Mouse (Mus musculus) MEL (cell line): Measurements from ENCODE around the gene Erlin1.

Source experiments
- CHD2 ChIP-seq: IDR thresholded peaks from 2 replicates; pipeline ENCODE4 v1.6.1; 2011; ENCODE audit warnings: low read length, improper control_type of control experiment
- CTCF ChIP-seq, 3 experiments: IDR thresholded peaks in 2 of 3; conservative IDR thresholded peaks in 1 of 3; 2 replicates each; pipeline ENCODE4 v1.5.1; 2011 to 2012; ENCODE audit warnings: low read length in 3 of 3, low read depth in 2 of 3, mild to moderate bottlenecking in 2 of 3, improper control_type of control experiment in 1 of 3, inconsistent platforms in 1 of 3, mixed read lengths in 1 of 3, moderate library complexity in 1 of 3; ENCODE audit not compliant: control insufficient read depth in 1 of 3, insufficient read depth in 1 of 3, poor library complexity in 1 of 3, severe bottlenecking in 1 of 3
- E2F4 ChIP-seq: IDR thresholded peaks from 2 replicates; pipeline ENCODE4 v1.6.1; 2011; ENCODE audit warnings: low read depth, low read length, improper control_type of control experiment, borderline replicate concordance
- GABPA ChIP-seq: IDR thresholded peaks from 2 replicates; pipeline ENCODE4 v1.6.1; 2012; ENCODE audit warnings: low read depth, mild to moderate bottlenecking, inconsistent platforms, low read length, improper control_type of control experiment, moderate library complexity
- GATA1 ChIP-seq: IDR thresholded peaks from 2 replicates; pipeline ENCODE4 v1.6.1; 2011; ENCODE audit warnings: low read depth, low read length, improper control_type of control experiment
- MYC ChIP-seq: IDR thresholded peaks from 2 replicates; pipeline ENCODE4 v1.6.1; 2011; ENCODE audit warnings: low read depth, mild to moderate bottlenecking, low read length, improper control_type of control experiment, moderate library complexity
- POLR2A ChIP-seq, 2 experiments: IDR thresholded peaks; 2 replicates each; pipeline ENCODE4 v1.6.1; 2011 to 2012; ENCODE audit warnings: low read length in 2 of 2, mild to moderate bottlenecking in 2 of 2, control low read depth in 1 of 2, improper control_type of control experiment in 1 of 2, low read depth in 1 of 2, moderate library complexity in 1 of 2; ENCODE audit not compliant: control insufficient read depth in 1 of 2, insufficient read depth in 1 of 2, poor library complexity in 1 of 2
- POLR2AphosphoS2 ChIP-seq: IDR thresholded peaks from 2 replicates; pipeline ENCODE4 v1.6.1; 2011; ENCODE audit warnings: low read length, improper control_type of control experiment
- POLR2AphosphoS5 ChIP-seq: IDR thresholded peaks from 2 replicates; pipeline ENCODE4 v1.6.1; 2012; ENCODE audit warnings: low read depth, borderline replicate concordance, mild to moderate bottlenecking, inconsistent platforms, low read length, moderate library complexity, mixed read lengths
- ZC3H11A ChIP-seq: IDR thresholded peaks from 2 replicates; pipeline ENCODE4 v1.6.1; 2012; ENCODE audit warnings: low read depth, mild to moderate bottlenecking, inconsistent platforms, low read length, improper control_type of control experiment
- ZKSCAN1 ChIP-seq: IDR thresholded peaks from 2 replicates; pipeline ENCODE4 v1.6.1; 2012; ENCODE audit warnings: low read depth, mild to moderate bottlenecking, inconsistent platforms, low read length, improper control_type of control experiment, moderate library complexity
- ZMIZ1 ChIP-seq: IDR thresholded peaks from 2 replicates; pipeline ENCODE4 v1.6.1; 2012; ENCODE audit warnings: low read depth, mild to moderate bottlenecking, inconsistent platforms, low read length, improper control_type of control experiment, moderate library complexity

DNA sequence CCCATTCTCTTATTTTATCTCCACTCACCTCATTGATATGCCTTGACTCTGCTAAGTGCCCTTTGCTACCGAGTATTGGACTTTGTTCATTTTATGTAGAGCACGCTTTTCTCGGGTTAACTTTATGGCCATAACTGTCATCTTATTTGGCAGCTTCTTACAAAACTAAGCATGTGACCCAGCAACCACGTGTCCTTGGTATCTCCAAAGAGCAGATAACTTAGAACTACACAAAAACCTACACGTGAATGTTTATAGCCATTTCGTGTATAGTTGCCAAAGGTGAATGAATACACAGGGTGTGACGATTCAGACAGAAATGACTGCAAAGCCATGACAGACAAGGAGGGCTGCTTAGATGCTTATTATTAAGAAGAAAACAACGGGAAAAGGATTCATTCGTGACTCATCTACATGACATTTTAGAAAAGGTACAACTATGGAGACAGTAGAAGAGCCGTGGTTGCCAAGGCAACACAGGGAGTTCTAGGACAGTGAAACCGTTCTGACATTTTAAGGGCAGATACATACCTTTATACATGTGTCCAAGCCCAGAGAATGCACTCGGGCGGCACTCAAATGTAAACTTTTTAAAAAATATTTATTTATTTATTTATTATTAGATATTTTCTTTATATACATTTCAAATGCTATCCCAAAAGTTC is 44.5 kb downstream of the Erlin1 start:
- TF ChIP-seq GABPA (no peak), CTCF (IDR thresholded peaks at IDR 0.05 in 2 of 3, conservative IDR thresholded peaks at IDR 0.05 in 1 of 3; ENCODE audit: control insufficient read depth in 1 of 3, insufficient read depth in 1 of 3, low read depth in 2 of 3, low read length in 3 of 3, poor library complexity in 1 of 3, severe bottlenecking in 1 of 3) (no peak), POLR2A (IDR thresholded peaks at IDR 0.05; ENCODE audit: control insufficient read depth in 1 of 2, insufficient read depth in 1 of 2, low read depth in 1 of 2, low read length in 2 of 2, poor library complexity in 1 of 2) (no peak), ZC3H11A (no peak), ZMIZ1 (no peak), ZKSCAN1 (no peak), GATA1 (no peak), MYC (no peak), POLR2AphosphoS5 (no peak), POLR2AphosphoS2 (no peak), CHD2 (no peak), E2F4 (no peak)
